Mouse (Mus musculus) kidney, postnatal 14 days (tissue): ENCODE results near the gene Arid3c.
"Not testable (repeated sequence)": the region's sequence is repeated elsewhere in the genome, so short reads cannot be mapped to it uniquely, and the experiment has no call there.

ENCODE experiments used
- DNase-seq: peaks from one replicate; pipeline ENCODE4 v3.0.0; 2022; ENCODE audit warnings: mixed read lengths

The Arid3c gene

DNA sequence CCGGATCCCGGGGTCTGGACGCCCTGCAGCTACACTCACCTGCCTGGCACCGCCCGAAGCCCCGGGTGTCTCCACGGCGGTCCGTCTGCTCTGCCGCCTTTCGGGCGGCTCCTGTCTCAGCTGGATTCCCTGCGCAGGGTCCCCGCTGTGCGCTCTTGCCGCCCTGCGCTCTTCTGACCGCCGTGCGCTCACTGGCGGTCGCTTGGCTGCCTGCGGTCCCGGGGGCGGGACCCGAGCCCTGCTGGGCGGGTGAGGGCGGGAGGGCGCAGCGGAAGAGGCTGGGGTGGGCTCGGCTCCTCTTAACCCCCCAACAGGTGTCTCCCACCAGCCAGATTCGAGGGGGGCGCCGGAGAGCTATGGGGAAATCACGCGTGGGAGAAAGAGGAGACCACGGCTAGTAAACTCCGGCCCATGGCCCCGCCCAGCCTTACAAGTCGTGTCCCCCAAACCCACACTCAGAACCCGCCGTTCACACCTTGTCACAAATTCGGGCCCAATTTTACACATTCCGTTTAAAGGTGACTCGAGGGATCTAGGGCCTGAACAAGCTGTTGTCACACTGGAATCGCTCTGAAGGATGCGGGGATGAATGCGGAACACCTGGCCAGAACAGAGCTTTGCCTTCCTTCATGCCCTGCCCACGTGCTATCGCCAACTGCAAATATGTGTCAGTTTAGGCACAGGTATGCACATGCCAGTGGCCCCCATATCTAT, at the start of gene Arid3c:
Arid3c (minus strand) TSS at position 91 of the 714 bp plus-strand sequence.
- DNase-seq, result no peak

DNA sequence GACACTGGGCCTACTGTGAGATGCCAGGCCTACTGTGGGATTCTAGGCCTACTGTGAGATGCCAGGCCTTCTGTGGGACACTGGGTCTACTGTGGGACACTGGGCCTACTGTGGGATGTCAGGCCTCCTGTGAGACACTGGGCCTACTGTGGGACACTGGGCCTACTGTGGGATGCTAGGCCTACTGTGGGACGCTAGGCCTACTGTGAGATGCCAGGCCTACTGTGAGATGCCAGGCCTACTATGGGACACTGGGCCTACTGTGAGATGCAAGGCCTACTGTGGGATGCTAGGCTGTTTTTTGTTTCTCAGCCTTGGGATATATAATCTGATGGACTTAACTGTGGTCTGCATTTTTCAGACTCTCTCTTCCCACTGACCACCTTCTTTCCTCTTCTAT, 44.9 kb upstream of the Arid3c start:
- DNase-seq, result not testable (repeated sequence)

GRCm38 (mm10) chr4:41774506-41774905, 43.6 kb upstream of the Arid3c start:
- DNase-seq, result not testable (repeated sequence)

- peak; percentile 88 for DNase-seq
These were observed 43.1 kb upstream of the Arid3c start, which contains the start of gene Ccl27a for GRCm38 (mm10) chr4:41774002-41774401. Gene Ccl27a (minus strand): TSS chr4:41774247.

- peak; percentile 89 for DNase-seq
These were observed 42.6 kb upstream of the Arid3c start for GRCm38 (mm10) chr4:41773502-41773901.

DNA sequence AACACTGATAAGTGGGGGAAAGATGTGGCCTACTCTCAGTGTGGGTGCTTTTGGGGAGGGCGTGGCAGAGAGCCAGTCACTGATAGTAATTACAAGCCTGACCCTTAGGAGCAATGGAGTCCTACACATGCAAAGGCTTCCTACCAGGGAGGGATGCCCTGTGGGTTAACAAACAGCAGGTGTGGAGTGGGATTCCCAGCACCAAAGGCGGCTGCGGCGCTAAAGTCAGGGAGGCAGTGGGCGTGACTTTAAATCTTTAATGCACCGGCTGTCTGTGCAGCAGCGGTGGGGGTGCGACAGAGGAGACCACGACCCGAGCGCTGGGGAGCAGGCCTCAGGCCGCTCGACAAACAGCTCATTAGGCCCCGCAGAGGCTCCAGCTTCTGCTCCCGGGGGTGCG, 42.0 kb upstream of the Arid3c start:
- not testable (repeated sequence) for DNase-seq

DNA sequence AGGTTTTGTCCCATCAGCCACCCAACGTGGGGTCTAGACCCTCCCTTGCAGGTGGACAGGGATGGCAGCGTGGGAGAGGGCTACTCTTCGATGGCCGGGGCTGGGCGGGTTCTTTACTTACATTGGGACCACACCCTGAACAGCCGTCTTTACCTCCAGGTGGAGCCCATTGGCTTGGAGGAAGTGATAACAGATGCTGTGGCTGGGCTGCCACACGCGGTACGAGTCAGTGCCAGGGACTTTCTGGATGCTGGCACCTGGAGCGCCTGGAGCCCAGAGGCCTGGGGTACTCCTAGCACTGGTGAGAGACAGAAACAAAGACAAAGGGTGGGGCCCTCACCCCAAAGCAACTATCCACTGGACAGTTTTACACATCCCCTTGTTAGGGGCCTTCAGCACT, 36.4 kb upstream of the Arid3c start:
- not testable (repeated sequence) for DNase-seq

DNA sequence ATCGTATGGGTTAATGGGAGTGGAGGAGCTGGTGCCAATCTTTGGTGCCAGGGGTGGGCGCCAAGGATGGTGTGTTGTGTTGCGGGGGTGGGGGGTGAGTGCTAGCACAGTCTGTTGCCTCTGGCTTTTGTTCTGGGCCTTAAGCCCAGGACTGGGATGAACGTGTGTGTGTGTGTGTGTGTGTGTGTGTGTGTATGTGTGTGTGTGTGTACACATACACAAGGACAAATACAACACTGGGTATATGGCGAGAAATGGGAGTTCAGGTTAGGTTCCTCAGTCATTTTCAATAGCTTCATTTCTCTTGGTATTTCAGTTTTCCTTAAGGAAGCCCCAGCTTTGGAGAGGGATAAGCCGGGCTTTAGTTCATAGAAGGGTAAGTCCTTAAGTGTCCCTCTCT, 32.2 kb upstream of the Arid3c start:
- not testable (repeated sequence) for DNase-seq

GRCm38 (mm10) chr4:41762688-41763114, 31.8 kb upstream of the Arid3c start:
- DNase-seq, result peak; percentile 50

DNA sequence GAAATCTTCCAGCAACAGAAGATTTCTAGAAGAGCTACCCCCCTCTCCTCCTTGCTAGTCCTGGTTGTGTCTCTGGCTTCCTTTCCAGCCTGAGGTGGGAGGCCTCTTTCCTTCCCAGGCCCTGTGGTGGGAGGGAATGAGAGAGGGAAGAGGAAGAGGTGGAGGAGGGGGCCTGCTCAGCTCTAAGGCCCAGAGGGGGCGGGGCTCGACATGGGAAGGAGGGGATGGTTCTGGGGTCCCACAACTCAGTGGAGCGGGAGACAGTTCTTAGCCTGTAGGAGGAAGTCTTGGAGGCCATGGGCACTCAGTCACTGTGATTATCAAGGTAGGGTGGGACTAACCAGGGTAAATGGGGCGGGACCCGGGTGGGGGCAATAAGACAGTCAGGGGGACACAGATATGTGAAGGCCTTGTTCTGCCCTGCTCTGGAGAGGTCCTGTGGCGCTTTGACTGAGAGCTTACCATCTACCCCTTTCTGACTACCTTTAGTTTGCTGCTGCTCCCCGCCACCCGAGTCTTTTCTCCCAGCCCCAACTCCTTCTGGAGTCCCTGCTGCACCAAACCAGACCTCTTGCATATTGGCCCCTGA, 31.3 kb upstream of the Arid3c start:
- DNase-seq, result peak; percentile 40

DNA sequence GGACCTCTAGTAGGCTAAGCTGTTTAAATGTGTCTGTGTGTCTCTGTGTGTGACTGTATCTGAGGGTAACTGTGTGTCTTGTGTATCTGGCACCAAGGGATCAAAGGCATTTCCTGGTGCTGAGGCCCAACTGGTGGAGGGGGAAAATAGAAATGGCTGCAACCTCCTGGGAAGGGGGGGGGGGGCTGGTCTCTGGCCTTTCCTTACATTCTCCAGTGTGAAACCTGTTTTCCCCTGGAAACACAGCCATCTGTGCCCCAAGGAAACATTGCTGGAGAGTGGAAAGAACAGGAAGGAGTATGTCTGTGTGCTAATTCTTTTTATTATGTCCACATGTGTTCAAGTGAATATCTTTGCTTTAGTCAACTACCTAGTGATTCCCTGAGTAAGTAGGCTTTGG, 30.7 kb upstream of the Arid3c start:
- DNase-seq, result no peak

- no peak for DNase-seq
These were observed 30.0 kb upstream of the Arid3c start for GRCm38 (mm10) chr4:41760911-41761310.

DNA sequence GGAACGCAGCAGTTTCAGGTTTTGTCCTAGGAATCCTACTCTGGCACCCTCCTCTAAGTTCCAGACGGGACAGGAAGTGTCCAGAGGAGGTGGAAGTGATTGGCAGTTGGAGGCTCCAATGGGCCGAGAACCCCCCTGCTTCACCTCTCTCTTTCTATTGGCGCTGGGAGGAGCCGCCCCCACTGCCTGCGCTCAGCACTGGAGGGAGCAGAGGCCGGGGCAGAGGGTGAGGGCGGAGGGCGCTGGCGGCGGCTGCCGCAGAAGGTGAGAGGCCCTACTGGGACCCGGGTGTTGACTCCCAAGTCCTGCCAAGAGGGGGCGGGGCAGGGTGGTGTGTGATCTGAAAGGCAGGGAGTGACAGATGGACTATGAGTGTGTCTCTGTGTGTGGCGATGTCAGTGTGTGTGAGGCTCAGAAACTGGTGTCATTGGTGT, 29.4 kb upstream of the Arid3c start:
- DNase-seq, result peak; percentile 96

GRCm38 (mm10) chr4:41759656-41760287, 28.8 kb upstream of the Arid3c start:
- DNase-seq, result no peak

DNA sequence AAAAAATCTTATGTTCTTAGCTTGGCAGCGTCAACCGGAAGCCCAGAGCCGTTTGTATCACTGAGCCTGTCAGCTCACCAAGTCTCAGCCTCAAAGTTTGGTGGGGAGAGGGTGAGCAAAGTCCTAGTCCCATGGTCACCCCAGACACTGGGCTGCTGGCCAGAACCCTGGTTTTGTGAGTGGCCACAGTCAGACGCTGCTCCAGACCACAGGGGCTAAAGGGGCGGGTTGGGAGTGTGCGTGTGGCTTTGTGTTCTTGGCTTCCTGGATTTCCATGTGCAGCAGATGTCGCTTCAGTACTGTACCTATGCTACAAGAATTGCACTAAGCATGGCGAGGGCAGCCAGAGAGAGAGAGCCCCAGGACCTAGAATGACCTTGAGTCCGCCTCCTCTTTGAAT, 28.3 kb upstream of the Arid3c start:
- peak; percentile 90 for DNase-seq

- DNase-seq, result no peak
These were observed 27.8 kb upstream of the Arid3c start for GRCm38 (mm10) chr4:41758701-41759100.

DNA sequence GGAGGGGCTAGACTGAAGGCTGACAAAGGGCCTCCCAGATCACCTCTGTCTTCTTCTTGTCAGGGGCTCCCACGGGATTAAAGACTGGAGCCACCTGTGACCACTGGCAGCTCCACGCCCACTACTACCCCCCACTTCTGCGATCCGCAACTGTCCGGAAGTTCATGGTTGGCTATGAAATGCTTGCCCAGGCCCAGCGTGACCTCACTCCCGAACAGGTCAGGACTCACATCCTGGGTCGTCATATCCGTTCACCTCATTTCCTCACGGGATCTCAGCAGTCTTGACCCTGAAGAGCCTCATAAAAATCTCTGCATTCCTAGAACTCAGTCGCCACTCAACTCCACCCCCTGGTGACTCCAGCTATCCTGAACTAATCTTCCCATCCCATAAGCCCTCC, 27.1 kb upstream of the Arid3c start:
- DNase-seq, result peak; percentile 67

DNA sequence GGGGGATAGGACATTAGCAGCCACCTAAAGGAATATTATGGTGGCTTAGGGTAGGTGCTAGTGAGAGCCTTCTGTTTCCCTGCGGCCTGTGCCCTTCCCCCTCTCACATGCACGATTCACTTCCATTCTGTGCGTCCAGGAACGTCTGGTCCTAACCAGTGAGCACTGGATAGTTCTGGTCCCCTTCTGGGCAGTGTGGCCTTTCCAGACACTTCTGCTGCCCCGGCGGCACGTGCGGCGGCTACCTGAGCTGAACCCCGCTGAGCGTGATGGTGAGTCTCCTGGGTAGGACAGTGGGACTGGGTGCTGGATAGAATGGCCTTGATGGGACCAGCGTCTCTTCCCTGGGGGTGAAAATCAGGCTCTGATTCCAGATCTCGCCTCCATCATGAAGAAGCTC, 26.4 kb upstream of the Arid3c start:
- DNase-seq, result peak; percentile 41

DNA sequence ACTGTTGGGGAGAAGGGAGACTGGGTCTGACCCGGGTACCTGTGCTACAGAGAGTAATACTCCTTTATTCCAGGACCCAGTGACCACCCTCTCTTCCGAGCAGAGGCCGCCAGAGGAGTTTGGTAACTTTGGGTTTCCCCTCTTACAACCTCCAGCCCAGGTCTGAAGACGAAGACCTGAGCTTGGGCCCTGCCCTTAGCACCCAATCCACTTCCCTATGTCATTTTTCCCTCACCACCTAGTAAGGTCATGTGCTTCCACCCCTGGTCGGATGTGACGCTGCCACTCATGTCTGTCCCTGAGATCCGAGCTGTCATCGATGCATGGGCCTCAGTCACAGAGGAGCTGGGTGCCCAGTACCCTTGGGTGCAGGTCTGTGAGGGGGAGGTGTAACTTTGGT, 25.5 kb upstream of the Arid3c start:
- DNase-seq, result no peak

DNA sequence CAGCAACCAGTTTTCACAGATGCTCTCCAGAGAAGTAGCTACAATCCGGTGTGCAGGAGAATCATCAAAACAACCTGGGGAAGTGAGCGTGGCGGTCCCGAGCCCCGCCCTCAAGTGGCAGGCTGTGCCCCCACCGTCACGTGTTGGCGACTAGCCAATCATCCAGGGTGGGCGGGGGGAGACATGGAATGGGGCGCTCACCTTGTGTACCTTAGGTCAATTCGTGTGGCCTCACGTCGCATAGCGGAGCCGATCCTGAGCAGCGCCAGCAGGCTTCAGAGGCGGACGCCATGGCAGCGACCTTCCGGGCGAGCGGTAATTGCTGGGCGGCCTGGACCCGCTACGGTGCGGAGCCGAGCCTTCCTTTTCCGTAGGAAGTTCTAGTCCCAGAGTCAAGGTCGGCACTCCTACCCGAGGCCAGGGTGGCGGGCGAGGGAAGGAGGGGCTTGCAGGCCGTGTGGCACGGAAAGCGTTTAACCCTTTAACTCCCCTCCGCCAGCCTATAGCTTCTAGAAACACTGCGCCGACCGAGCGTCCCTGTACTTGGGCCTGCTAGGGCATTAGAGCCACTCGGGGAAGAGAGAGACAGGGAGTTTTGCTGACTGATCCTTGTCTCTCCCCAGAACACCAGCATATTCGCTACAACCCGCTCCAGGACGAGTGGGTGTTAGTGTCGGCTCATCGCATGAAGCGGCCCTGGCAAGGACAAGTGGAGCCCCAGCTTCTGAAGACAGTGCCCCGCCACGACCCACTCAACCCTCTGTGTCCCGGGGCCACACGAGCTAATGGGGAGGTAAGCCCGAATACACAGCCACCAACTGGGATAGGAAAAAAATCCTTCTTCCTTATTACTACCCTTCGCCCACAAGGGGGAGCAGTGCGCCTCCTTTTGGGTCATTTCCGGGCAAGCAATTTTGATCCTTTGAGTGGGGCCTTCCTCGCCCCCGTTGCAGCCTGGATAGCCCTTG, 24.7 kb upstream of the Arid3c start, which contains the start of gene Sigmar1:
Sigmar1 (minus strand) TSS at position 820 of the 968 bp plus-strand sequence.
- DNase-seq, result peak; percentile 92

GRCm38 (mm10) chr4:41754797-41755337, 23.9 kb upstream of the Arid3c start, which contains the start of gene Galt:
Gene Galt (plus strand): TSS chr4:41755228.
- no peak for DNase-seq

DNA sequence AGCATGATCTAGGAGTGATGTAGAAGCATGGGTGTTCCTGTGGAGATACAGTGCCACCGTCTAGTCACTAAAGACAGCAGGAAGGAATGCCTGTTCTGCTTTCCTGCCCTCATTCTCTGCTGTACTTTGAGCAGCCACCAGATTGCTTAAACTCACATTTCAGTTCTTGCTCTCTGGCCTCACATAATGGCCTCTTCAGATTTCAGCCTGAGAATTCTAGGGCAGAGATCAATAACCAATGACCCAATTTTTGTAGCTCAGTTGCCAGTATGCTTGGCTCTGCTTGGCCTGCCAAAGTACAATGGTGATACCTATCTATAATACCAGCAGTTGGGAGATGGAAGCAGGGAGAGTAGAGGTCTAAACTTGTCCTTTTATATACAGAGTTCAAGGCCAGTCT, 14.1 kb upstream of the Arid3c start:
- no peak for DNase-seq
